Mouse (Mus musculus): ENCODE measurements at regions not wholly inside any gene's neighbourhood (a gene's known extent, or its start where the extent isn't known, plus 50 kb on each side); places are given as distances from the start of the nearest gene placed in this dataset.

GRCm38 (mm10) chr2:30691857-30692560 is 97.2 kb downstream of the Cstad start:
- no peak for TF ChIP-seq CTCF (IDR thresholded peaks at IDR 0.05; ENCODE audit: low read depth)
- TF ChIP-seq EP300 (IDR thresholded peaks at IDR 0.05; ENCODE audit: low read depth): no peak
